Mouse (Mus musculus) testis, adult 2 months (tissue): Measurements from ENCODE around the gene Habp2.

ENCODE experiments used
- CTCF ChIP-seq: fragments of 200-500 bp; IDR thresholded peaks from 2 replicates; pipeline ENCODE4 v1.5.1; 2012; ENCODE audit warnings: low read depth, mild to moderate bottlenecking, inconsistent platforms, low read length, moderate library complexity; ENCODE audit not compliant: control insufficient read depth, insufficient read depth, insufficient replicate concordance
- POLR2A ChIP-seq: fragments of 200-500 bp; IDR thresholded peaks from 2 replicates; pipeline ENCODE4 v1.6.1; 2012; ENCODE audit warnings: low read depth, mild to moderate bottlenecking, inconsistent platforms, low read length, moderate library complexity; ENCODE audit not compliant: control insufficient read depth

GRCm38 (mm10) chr19:56238501-56238900 lies 48.4 kb upstream of the Habp2 start:
- TF ChIP-seq POLR2A (no peak), CTCF (no peak)
